Mouse (Mus musculus): ENCODE measurements around the gene Emc6.

The Emc6 gene

DNA sequence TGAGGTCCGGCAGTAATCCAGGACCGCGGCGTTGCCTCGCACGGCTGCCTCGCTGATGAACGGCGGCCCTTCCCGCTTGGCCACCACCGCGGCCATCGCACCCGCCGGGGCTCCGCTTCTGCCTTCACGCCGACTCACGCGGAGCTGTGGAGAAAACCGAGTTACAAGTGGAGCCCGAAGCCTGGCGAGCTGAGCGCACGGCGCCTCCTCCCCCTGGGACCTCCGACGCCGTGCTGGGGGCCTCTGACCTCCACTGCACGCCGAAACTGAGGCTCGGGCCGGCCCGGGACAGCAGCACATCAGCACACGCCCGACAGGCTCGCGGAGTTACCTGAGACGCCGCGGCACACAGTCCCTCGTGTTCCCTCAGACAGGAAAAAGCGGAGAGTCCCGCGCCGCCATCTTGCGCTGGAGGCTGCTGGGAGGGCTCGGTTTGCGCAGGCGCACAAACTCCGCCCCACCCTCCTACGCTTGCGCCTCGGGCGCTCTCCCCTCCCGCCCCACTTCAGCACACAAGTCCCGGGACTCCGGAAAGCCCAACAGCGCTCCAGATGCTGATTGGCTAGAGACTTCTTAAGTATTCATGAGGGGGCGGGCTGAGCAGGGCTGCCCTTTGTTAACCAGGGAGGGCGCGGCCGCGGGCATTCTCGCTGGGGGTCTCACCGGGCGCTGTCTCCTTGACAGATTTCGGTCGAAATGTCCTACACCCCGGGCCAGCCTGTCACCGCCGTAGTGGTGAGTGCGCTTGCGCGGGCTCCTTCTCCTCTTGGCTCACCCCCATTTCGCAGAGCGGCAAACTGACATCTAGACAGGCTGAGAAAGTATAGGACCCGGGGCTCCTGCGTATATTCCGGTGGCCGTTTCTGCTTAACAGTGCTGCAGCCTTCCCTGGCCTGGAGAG, at the start of gene Emc6, which contains the start of gene Tax1bp3:
Gene Emc6 (minus strand): TSS at position 430 of the 901 bp plus-strand sequence.
Gene Tax1bp3 (plus strand): TSS at position 476 of the 901 bp plus-strand sequence.
- peak; percentile 98 for DNase-seq (ENCODE audit: low read depth, low spot score)

GRCm38 (mm10) chr11:73225856-73226255, 49.0 kb upstream of the Emc6 start:
- DNase-seq (ENCODE audit: low read depth, low spot score) = no peak

GRCm38 (mm10) chr11:73223966-73224365, 47.1 kb upstream of the Emc6 start:
- DNase-seq (ENCODE audit: low read depth, low spot score) = no peak

DNA sequence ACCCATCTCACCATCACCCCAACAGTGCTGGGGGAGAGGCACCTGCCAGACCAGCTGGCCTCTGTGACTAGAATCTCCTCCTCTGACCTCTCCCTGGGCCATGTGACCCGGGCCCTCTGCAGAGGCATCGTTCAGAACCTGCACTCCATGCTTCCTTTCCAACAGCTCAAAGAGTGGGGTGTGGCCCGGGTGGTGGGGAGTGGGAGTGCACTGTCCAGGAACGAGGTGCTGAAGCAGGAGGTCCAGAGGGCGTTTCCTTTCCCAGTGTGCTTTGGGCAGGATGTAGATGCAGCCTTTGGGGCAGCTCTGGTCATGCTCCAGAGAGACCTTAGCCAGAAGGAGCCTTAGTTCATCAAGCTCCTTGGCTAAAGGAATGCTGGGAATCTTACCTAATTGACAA, 46.0 kb upstream of the Emc6 start:
- DNase-seq (ENCODE audit: low read depth, low spot score) = no peak

- DNase-seq (ENCODE audit: low read depth, low spot score) = no peak
Observed at GRCm38 (mm10) chr11:73220651-73221050, 43.8 kb upstream of the Emc6 start.

DNA sequence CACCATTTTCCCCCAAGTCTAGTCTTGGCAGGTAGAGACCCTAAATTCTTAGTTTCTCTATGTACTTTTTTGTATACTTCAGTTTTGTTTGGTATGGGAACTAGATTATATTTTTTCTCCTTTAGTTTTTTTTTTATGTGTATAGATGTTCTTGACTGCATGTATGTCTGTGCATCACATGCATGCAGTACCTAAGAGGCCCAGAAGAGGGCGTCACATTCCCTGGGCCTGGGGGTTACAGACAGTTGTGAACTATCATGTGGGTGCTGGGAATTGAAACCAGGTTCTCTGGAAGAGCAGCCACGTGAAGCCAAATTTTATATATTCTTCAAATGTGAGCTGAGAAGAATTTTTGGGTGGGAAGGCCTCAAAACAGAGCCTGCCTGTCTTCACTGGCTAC, 42.8 kb upstream of the Emc6 start:
- DNase-seq (ENCODE audit: low read depth, low spot score) = no peak

DNA sequence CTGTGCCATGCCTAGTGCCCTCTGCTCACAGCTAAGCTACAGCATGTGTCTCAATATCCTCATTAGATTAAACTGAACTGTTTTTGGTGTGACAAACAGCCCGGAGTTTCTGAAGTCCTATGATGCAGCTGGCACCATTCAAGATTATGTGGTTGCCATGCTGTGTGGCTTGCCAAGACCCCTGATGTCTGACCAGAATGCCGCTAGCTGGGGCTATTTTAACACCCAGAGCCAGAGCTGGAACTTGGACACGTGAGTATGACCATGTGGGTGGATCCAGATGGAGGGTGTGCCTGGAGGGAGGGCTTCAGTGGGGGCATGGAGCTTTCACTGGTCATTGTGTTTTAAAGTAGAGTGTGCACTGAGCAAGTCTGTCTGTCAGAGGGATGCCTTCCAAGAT, 37.1 kb upstream of the Emc6 start:
- no peak for DNase-seq (ENCODE audit: low read depth, low spot score)

GRCm38 (mm10) chr11:73207621-73208020, 30.8 kb upstream of the Emc6 start:
- no peak for DNase-seq (ENCODE audit: low read depth, low spot score)

- DNase-seq (ENCODE audit: low read depth, low spot score) = no peak
Observed at GRCm38 (mm10) chr11:73205194-73205593, 28.4 kb upstream of the Emc6 start.

DNA sequence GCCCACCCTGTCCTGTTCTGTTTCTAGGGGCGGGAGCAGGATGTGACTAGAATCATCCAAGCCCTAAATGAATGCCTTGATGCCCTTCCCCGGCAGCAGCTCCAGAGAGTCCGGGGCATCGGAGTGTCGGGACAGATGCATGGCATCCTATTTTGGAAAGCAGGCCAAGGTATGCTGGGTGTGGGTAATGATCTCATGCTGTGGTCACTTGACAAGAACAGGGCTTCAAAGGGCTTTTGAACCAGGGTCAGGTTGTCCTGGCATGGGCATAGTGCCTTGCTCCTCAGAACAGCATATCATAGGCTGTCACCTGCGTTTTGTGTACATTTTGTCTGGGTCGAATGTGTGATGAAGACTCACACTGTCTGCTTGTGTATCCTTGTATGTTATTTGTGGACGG, 27.1 kb upstream of the Emc6 start:
- DNase-seq (ENCODE audit: low read depth, low spot score) = no peak

- no peak for DNase-seq (ENCODE audit: low read depth, low spot score)
Observed at GRCm38 (mm10) chr11:73201597-73201996, 24.8 kb upstream of the Emc6 start.

DNA sequence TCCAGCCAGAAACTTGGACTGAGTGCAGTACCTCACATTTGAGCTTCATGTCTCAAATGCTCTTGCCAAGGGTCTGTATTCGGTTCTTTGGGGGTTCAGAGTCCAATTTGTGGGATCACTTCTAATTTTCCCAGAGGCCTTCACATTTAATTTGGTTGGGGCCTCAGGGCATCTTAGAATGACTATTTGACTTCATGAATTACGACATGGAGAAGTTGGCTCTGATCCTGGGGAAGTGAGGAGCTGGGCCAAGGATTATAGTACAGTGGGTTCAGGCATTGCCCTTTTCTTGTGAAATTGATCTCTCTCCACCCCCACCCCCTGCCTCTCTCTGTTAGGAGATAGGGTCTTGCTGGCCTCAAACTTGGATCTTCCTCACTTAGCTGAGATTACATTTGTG, 24.2 kb upstream of the Emc6 start:
- DNase-seq (ENCODE audit: low read depth, low spot score) = no peak

GRCm38 (mm10) chr11:73199879-73200278, 23.0 kb upstream of the Emc6 start:
- no peak for DNase-seq (ENCODE audit: low read depth, low spot score)

GRCm38 (mm10) chr11:73199230-73199712, 22.4 kb upstream of the Emc6 start, which contains the start of gene Shpk:
Gene Shpk, plus strand, starts transcription at chr11:73199460.
- DNase-seq (ENCODE audit: low read depth, low spot score) = peak; percentile 93

DNA sequence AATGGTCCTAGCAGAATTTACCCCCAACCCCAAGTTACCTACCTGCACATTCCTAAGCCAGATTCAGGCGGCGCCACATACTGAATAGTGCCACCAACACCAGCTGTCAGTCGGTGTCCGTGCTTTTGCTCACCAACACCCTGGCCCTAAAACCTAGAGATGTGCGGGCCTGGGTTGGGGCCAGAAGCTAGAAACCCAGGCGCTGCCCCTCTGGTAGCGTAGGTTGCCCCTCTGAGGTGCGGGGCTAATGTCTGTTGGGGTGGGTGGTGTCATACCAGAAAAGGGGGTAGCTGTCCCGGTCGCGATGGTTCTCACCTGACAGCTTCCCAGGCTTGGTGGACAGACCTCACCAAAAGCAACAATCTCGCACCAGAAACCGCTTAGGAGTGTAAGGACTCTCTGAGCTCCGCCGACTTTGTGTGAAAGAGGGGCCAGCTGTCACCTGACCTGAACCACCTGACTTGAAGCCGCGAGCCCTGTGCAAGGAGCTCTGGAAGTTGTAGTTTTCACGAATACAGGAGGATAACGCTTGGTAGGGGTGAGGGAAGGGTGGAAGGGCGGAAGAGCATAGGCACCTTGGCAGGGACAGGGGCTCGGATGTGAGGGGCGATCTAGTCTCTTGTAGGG, 21.9 kb upstream of the Emc6 start, which contains the start of gene Ctns:
Gene Ctns (minus strand): TSS at position 440 of the 627 bp plus-strand sequence.
- DNase-seq (ENCODE audit: low read depth, low spot score) = peak; percentile 82

DNA sequence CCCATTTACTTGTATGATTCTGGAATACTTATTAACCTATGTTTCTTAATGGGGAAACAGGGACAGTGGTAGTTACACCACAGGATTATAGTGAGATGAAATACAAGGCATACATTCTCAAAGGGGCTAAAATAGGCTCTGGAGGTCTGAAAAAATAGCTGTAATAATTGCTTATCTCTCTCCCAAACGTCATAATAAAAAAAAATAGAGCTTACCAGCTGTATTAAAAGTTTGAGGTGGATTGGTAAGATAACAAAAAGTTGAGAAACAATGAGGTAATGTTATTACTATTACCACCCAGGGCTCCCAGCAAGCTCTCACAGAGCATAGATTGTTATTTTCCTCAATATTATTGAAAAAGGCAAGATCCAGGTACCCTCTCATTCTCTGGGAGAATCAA, 21.4 kb upstream of the Emc6 start:
- DNase-seq (ENCODE audit: low read depth, low spot score) = no peak

- DNase-seq (ENCODE audit: low read depth, low spot score) = no peak
Observed at GRCm38 (mm10) chr11:73194444-73194843, 17.6 kb upstream of the Emc6 start.

DNA sequence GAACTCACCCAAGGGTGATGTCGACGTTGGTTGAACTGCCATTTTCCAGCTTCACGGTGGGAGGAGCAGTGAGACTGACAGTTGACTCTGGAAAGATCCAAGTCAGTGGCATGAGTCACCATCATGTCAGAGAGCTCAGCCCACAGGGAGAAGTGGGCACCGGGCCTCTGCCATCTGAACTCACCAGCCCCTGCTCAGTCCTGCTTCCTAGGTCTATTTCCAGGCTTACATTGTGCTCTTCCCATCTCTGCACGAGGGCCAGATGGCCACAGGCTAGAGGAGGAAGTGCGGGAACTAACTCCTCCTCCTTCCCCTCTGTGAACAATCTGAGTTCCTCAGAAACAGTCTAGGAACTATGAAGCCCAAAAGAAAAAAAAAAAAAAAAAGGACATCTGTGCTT, 16.2 kb upstream of the Emc6 start:
- no peak for DNase-seq (ENCODE audit: low read depth, low spot score)

DNA sequence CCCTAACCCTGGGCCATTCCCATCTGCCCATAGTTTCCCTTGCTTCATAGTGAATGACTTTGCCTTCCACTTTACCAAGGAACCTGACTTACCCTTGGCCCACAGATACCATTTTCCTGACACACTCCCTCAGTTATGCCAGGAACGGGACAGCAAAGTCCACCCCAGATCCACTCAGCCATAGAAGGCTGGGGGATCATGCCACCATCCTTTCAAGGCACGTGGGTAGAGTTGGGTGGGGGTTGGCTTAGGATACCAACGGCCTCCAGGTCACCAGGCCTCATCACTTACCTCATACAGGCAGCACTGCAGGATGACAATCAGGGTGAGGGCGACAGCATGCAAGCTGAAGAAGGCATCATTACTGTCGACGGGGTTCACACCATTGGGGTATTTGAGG, 10.4 kb upstream of the Emc6 start:
- DNase-seq (ENCODE audit: low read depth, low spot score) = no peak

DNA sequence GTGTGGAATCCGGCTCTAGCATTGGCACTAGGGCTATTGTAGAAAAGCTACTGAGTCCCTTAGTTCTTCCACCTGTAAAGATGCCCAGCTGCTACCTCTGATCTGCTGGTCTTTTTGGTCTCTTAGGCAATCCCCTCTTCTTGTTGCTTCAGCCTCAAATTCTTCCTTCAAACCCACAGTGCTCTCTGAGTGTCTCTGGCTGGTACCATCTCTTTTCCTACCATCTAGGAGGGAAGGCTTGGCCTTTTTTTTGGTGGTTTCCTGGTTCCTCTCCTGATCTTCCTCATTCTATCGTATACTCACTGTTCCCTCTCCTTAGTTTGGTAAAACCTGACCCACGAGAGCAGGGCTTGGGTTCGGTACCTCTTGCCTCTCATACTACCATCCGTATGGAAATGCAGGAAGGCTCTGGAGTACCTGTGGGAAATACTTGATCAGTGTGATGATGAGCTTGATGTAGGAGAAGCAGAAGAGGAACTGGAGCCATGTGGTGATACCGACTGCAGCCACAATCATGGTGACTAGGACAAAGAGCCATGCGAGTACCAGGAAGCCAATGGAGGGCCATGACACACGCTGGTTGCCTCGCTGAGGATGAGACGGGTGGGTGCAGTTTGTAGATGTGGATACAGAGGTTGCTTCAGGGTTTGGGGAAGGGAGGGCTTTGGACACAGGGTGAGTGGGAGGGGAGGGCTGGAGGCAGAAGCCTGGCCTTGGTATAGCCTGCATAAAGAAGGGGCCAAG, 9.2 kb upstream of the Emc6 start:
- no peak for DNase-seq (ENCODE audit: low read depth, low spot score)

- DNase-seq (ENCODE audit: low read depth, low spot score) = no peak
Observed at GRCm38 (mm10) chr11:73177895-73178294, 1.1 kb upstream of the Emc6 start.

DNA sequence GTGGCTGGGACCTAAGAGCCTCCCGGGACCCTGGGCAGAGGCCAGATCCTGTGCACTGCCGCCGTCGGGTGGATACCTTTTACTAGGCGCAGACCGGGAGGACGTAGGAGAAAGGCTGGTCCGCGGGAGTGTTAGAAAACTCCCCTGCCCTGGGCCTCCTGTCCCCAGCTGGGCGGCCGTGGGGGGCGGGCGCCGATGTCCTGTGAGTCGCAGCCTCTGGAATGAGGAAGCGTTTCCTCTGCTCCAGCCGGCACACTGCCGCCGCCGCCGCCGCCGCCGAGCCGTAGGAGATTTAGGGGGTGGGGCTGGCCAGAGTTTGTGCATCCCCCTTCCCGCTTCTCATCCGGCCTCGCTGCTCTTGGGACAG, 655 bp upstream of the Emc6 start:
- DNase-seq (ENCODE audit: low read depth, low spot score) = peak; percentile 73
